Comparison of ENCODE assay signal across 8 mouse cellular contexts in genomic region chr11:23633879-23634215, GRCm38 (mm10). TPM values are rescaled to one million over a fixed set of nuclear protein-coding genes. Genes with fewer than 3 reads are reported as not detected.
DNase-seq lines count a peak whose midpoint lies in the region; ATAC-seq lines count a peak whose summit lies in the region.

No protein-coding gene starts in this region.

- 8% methylated on average over 7 of the region's 7 CpGs for WGBS in kidney, embryonic 15.5 days
- WGBS in embryonic facial prominence, embryonic 11.5 days, result 13% methylated on average over 7 of the region's 7 CpGs
- 8% methylated on average over 7 of the region's 7 CpGs for WGBS in hindbrain, embryonic 15.5 days
- WGBS in midbrain, embryonic 16.5 days, result 8% methylated on average over 7 of the region's 7 CpGs

- peaks cover 6% of the 10 kb centered on the region; the same call in 1 of the 2 replicates for H3K36me3 ChIP-seq in kidney, embryonic 15.5 days
- no peaks in the 10 kb centered on the region for H3K36me3 ChIP-seq in embryonic facial prominence, embryonic 11.5 days (replicated peaks; ENCODE audit: control insufficient read depth, insufficient read depth, low read depth, low read length)
- H3K36me3 ChIP-seq in hindbrain, embryonic 15.5 days, result no peaks in the 10 kb centered on the region
- no peaks in the 10 kb centered on the region for H3K36me3 ChIP-seq in midbrain, embryonic 16.5 days (ENCODE audit: control insufficient read depth, insufficient read depth, low read length)

- H3K4me1 ChIP-seq in kidney, embryonic 15.5 days, result 0 out of 2 replicates have a peak, but pooled peaks cover 7% of the 10 kb centered on the region
- H3K4me1 ChIP-seq in embryonic facial prominence, embryonic 11.5 days (ENCODE audit: control insufficient read depth, insufficient read depth, low read length), result no peaks in the 10 kb centered on the region
- peaks cover 27% of the 10 kb centered on the region for H3K4me1 ChIP-seq in hindbrain, embryonic 15.5 days (replicated peaks)
- H3K4me1 ChIP-seq in midbrain, embryonic 16.5 days (ENCODE audit: control insufficient read depth, insufficient read depth, low read length), result peaks cover 12% of the 10 kb centered on the region

- ATAC-seq in kidney, embryonic 15.5 days (replicated peaks; ENCODE audit: low FRiP score), result no peak; the same call in 1 of the 2 replicates
- no peak for ATAC-seq in embryonic facial prominence, embryonic 11.5 days (replicated peaks; ENCODE audit: insufficient number of reproducible peaks, low FRiP score, low TSS enrichment, low read depth)
- ATAC-seq in hindbrain, embryonic 15.5 days (ENCODE audit: low FRiP score, low read depth), result peak; percentile 45; the same call in 1 of the 2 replicates
- ATAC-seq in midbrain, embryonic 16.5 days, result peak; percentile 37; the same call in 1 of the 2 replicates

- no peaks in the 10 kb centered on the region for H3K27me3 ChIP-seq in kidney, embryonic 15.5 days
- H3K27me3 ChIP-seq in embryonic facial prominence, embryonic 11.5 days (ENCODE audit: control insufficient read depth, insufficient read depth, low read length), result no peaks in the 10 kb centered on the region
- no peaks in the 10 kb centered on the region for H3K27me3 ChIP-seq in hindbrain, embryonic 15.5 days
- no peaks in the 10 kb centered on the region for H3K27me3 ChIP-seq in midbrain, embryonic 16.5 days (ENCODE audit: control insufficient read depth, insufficient read depth, low read depth, low read length)

- no peak for DNase-seq in kidney, postnatal 10 days
- DNase-seq in embryonic facial prominence, embryonic 11.5 days (ENCODE audit: low spot score), result no peak
- no peak for DNase-seq in embryo, embryonic 9.5 days (ENCODE audit: extremely low spot score)
- DNase-seq in kidney, postnatal 25 days, result no peak
- no peak for DNase-seq in layer of hippocampus, adult 11-12 months (ENCODE audit: low spot score)

- peak overlapping the region; percentile 80 for H3K4me2 ChIP-seq in kidney, embryonic 15.5 days
- peak overlapping the region; percentile 69 for H3K4me2 ChIP-seq in embryonic facial prominence, embryonic 11.5 days (ENCODE audit: low read depth, low read length)
- H3K4me2 ChIP-seq in hindbrain, embryonic 15.5 days, result peak overlapping the region; percentile 57
- H3K4me2 ChIP-seq in midbrain, embryonic 16.5 days (ENCODE audit: low read length), result peak overlapping the region; percentile 57

- H3K27ac ChIP-seq in kidney, embryonic 15.5 days, result peak overlapping the region; percentile 30; the same call in 1 of the 2 replicates
- H3K27ac ChIP-seq in embryonic facial prominence, embryonic 11.5 days (replicated peaks; ENCODE audit: low read depth, low read length), result no peak overlapping the region
- H3K27ac ChIP-seq in hindbrain, embryonic 15.5 days (replicated peaks), result peak overlapping the region; percentile 96
- peak overlapping the region; percentile 97 for H3K27ac ChIP-seq in midbrain, embryonic 16.5 days (ENCODE audit: low read length)

- H3K4me3 ChIP-seq in kidney, embryonic 15.5 days (replicated peaks), result peak overlapping the region; percentile 90
- peak overlapping the region; percentile 86 for H3K4me3 ChIP-seq in embryonic facial prominence, embryonic 11.5 days (ENCODE audit: low read depth, low read length)
- peak overlapping the region; percentile 83 for H3K4me3 ChIP-seq in hindbrain, embryonic 15.5 days
- peak overlapping the region; percentile 96 for H3K4me3 ChIP-seq in midbrain, embryonic 16.5 days (ENCODE audit: low read depth, low read length)

- H3K9ac ChIP-seq in kidney, embryonic 15.5 days, result peak overlapping the region; percentile 18; the same call in 1 of the 2 replicates
- no peak overlapping the region; the same call in 1 of the 2 replicates for H3K9ac ChIP-seq in embryonic facial prominence, embryonic 11.5 days (replicated peaks; ENCODE audit: low read length)
- H3K9ac ChIP-seq in hindbrain, embryonic 15.5 days, result peak overlapping the region; percentile 36; the same call in 1 of the 2 replicates
- peak overlapping the region; percentile 56 for H3K9ac ChIP-seq in midbrain, embryonic 16.5 days (ENCODE audit: low read depth, low read length)

- no peaks in the 10 kb centered on the region for H3K9me3 ChIP-seq in kidney, embryonic 15.5 days (replicated peaks)
- H3K9me3 ChIP-seq in embryonic facial prominence, embryonic 11.5 days (replicated peaks; ENCODE audit: control insufficient read depth, low read length), result no peaks in the 10 kb centered on the region
- H3K9me3 ChIP-seq in hindbrain, embryonic 15.5 days, result no peaks in the 10 kb centered on the region
- H3K9me3 ChIP-seq in midbrain, embryonic 16.5 days (replicated peaks; ENCODE audit: control insufficient read depth, low read length, poor library complexity, severe bottlenecking), result no peaks in the 10 kb centered on the region

RNA-seq across cellular contexts. Expression of gene 0610010F05Rik, which starts 0.4 kb away (rescaled TPM):
- polyA plus RNA-seq in kidney, embryonic 15.5 days (2015; fragmentation: Nextera tagmentation; extraction: Ambion mirVana), result 23.2 and 24.9 TPM in 2 replicates
- 36.8 and 42.1 TPM in 2 replicates for polyA plus RNA-seq in embryonic facial prominence, embryonic 11.5 days (2014; fragmentation: Nextera tagmentation; extraction: Ambion mirVana)
- polyA plus RNA-seq in hindbrain, embryonic 15.5 days (2015; fragmentation: Nextera tagmentation; extraction: Ambion mirVana), result 113 and 125 TPM in 2 replicates
- 138 and 150 TPM in 2 replicates for polyA plus RNA-seq in midbrain, embryonic 16.5 days (2015; fragmentation: Nextera tagmentation; extraction: Ambion mirVana)

RNA-seq across cellular contexts. Expression of gene Pus10, which starts 31.6 kb away (rescaled TPM):
- 20.4 and 22.9 TPM in 2 replicates for polyA plus RNA-seq in kidney, embryonic 15.5 days (2015; fragmentation: Nextera tagmentation; extraction: Ambion mirVana)
- 32.0 and 41.0 TPM in 2 replicates for polyA plus RNA-seq in embryonic facial prominence, embryonic 11.5 days (2014; fragmentation: Nextera tagmentation; extraction: Ambion mirVana)
- polyA plus RNA-seq in hindbrain, embryonic 15.5 days (2015; fragmentation: Nextera tagmentation; extraction: Ambion mirVana), result 10.9 and 12.0 TPM in 2 replicates
- 11.5 and 12.1 TPM in 2 replicates for polyA plus RNA-seq in midbrain, embryonic 16.5 days (2015; fragmentation: Nextera tagmentation; extraction: Ambion mirVana)

RNA-seq across cellular contexts. Expression of gene Pex13, which starts 31.9 kb away (rescaled TPM):
- 33.9 and 35.8 TPM in 2 replicates for polyA plus RNA-seq in kidney, embryonic 15.5 days (2015; fragmentation: Nextera tagmentation; extraction: Ambion mirVana)
- 48.0 and 48.6 TPM in 2 replicates for polyA plus RNA-seq in embryonic facial prominence, embryonic 11.5 days (2014; fragmentation: Nextera tagmentation; extraction: Ambion mirVana)
- 31.6 TPM in 2 replicates for polyA plus RNA-seq in hindbrain, embryonic 15.5 days (2015; fragmentation: Nextera tagmentation; extraction: Ambion mirVana)
- 34.1 and 37.0 TPM in 2 replicates for polyA plus RNA-seq in midbrain, embryonic 16.5 days (2015; fragmentation: Nextera tagmentation; extraction: Ambion mirVana)

Comparison
In these comparisons a context has a peak if more than half of its experiments do, and no peak if none do; other contexts are left out.
1. ATAC-seq: peak in hindbrain, embryonic 15.5 days (single experiment) and midbrain, embryonic 16.5 days (single experiment); none in kidney, embryonic 15.5 days (single experiment) and embryonic facial prominence, embryonic 11.5 days (single experiment).
2. Peak in every context shown above with its lines, with median percentiles within 50 percentile points of each other: H3K4me2 ChIP-seq and H3K4me3 ChIP-seq.